Mouse (Mus musculus) right cerebral cortex, postnatal 36 days (tissue): ENCODE results near the gene Ldlrad3.

Experiments used
- DNase-seq, 2 experiments: peaks; one replicate each; pipeline ENCODE4 v3.0.0; 2022; ENCODE audit warnings: low spot score in 2 of 2, mixed read lengths in 1 of 2

Gene Ldlrad3

DNA sequence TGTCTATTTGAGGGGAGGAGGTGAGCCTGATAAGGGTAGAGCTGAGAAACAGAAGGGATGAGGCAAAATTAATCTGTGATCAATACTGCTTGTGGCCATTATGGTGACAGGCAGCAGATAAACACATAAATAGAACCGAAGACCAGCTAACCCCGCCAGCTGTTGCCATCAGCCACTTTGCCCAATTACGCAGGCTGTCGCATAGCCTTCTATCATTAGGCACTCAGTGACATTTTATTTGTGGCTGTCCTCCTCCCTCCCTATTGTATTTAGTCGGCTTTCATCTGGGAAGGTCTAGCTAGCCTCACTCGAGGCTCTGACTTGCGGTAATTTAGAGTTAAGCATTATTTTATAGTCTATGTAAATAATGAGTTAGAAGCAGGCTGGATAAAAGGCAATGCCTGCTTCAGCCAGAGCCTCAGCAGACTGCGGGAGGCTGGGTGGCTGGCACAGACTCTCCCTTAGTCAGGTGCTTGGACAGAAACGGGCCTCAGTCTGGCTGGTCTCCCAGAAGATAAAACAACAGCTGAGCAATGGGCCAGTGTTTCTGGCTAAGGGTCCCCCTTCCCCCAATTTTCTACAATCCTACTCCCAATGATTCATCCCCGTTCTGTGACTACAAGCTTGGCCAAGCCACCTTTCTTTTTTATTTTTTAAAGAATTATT is 147.8 kb downstream of the Ldlrad3 start:
- DNase-seq, result peak; percentile 69 to 81

- DNase-seq, result no peak
Observed at GRCm38 (mm10) chr2:102036665-102037511, 149.3 kb downstream of the Ldlrad3 start.

DNA sequence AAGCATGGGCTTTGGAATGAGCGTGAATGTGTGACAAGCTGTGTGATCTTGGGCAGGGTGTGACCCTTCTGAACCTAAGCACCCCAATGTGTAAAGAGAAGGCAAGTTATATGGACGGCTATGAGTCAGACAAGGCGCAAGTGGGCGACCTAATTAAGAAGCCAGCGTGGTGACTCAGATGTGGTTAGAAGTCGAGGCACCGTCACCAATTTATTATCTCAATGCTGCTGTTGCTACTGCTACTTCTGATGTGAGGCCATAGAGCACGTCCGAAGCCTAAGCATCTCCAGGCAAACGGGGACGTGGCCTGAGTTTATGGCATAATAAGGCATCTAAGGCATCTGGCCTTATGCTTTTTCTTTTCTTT is 151.7 kb downstream of the Ldlrad3 start:
- no peak for DNase-seq

DNA sequence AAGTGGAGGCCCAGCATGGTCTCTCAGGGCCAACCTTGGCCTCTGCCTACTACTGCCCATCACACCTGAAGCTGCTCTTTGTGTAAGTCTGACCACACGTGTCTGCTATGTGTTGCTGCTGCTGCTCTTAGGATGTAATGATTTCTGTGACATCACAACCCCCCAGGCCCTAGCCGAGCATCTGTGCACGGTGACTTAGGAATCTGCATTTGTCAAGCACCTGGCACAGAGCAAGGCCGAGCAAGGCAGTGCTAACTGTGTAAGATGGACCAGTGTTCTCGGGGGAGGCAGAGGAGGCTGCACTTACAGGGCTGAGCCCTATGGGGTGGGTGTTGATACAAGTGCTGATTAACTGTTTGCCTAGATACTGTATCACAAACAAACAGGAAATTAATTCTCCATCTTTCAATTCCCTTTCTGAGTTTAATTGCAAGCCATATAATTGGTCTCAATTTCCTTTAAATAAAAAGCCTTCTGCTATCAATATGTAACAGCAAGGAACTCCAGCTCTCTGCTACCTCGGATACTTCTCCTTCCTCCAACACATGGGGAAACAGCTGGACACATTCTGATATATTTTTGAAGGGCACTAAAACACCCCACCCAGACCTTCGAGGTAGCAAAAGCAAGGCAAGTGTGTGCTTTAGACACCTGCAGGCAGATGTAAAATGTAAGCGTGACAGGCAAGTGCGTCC is 152.2 kb downstream of the Ldlrad3 start:
- no peak for DNase-seq

- peak; percentile 72 to 73 for DNase-seq
Observed at GRCm38 (mm10) chr2:102032713-102033343, 153.4 kb downstream of the Ldlrad3 start.

- peak in 1 of 2 experiments; percentile 61 for DNase-seq
Observed at GRCm38 (mm10) chr2:102030652-102031051, 155.5 kb downstream of the Ldlrad3 start.

- no peak for DNase-seq
Observed at GRCm38 (mm10) chr2:102030152-102030551, 156.0 kb downstream of the Ldlrad3 start.

GRCm38 (mm10) chr2:102029682-102030081 is 156.5 kb downstream of the Ldlrad3 start:
- no peak for DNase-seq

DNA sequence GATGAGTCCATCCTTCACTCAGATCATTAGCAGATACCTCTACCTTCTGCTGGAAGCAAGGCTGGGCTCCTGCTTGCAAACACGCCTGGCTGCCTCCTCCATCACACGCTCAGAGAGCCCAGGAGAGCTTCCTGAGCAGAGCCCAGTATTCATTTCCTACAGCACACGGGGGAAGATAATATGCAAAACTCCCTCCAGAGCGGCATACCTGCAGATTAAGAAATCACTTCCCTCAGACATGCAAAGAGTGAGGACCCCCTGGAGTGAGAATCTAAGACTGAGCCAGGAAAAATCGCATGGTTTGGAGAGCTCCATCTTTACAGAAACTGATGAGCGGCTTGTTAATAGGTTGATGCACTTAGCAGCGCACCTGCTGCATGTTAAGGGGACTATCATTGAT is 158.9 kb downstream of the Ldlrad3 start:
- DNase-seq, result no peak

DNA sequence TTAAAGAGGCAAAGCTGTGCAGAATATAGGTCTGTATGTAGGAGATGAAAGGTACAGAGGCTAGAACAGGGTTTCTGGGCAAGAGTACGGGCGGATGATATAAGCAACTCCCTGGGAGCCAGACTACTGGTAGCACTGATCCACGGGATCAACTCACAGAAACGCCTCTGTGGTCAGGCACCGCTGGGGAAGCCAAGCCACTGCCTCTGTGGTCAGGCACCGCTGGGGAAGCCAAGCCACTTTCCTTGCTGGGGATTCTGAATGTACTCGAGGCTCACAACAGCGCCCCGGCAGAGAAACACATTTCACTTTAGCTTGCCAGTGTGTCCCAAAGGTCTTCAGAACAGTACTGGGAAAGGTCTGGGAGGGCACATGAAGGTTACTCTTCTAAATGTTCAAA is 160.0 kb downstream of the Ldlrad3 start:
- no peak for DNase-seq

- DNase-seq, result no peak
Observed at GRCm38 (mm10) chr2:102024483-102024882, 161.7 kb downstream of the Ldlrad3 start.

DNA sequence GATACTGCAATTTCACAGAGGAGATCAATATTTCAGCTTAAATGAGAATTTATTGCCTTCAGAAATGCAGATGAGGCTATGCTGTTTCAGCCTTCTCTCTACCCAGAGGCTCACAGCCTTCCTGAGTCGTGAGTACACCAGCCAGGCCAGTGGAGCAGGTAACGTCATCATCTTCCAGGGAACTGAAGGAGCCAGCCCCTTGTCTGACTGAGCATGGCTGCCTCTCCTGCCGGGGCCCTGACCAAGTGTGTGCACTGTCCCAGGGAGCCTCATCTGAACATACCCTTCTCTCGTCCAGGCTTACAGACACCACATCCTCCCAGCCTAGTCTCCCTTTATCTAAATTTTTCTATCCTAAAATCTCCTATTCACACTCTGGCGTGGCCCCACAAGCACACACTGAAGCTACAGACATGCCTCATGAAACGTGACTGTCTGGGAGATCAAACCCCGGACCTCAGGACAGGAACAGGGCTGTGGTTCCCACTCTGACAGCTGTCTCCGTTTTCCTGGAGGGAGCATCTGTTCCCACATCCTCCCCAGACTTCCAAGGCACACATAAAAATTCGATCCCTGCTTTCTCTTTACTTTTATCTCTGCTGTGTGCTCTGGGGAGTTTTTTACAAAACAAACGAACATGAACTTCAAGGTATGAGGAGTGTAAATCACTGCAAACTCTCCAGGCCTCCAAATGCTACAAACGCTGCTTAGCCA is 164.7 kb downstream of the Ldlrad3 start:
- no peak for DNase-seq

- DNase-seq, result no peak
Observed at GRCm38 (mm10) chr2:102020546-102020945, 165.6 kb downstream of the Ldlrad3 start.

DNA sequence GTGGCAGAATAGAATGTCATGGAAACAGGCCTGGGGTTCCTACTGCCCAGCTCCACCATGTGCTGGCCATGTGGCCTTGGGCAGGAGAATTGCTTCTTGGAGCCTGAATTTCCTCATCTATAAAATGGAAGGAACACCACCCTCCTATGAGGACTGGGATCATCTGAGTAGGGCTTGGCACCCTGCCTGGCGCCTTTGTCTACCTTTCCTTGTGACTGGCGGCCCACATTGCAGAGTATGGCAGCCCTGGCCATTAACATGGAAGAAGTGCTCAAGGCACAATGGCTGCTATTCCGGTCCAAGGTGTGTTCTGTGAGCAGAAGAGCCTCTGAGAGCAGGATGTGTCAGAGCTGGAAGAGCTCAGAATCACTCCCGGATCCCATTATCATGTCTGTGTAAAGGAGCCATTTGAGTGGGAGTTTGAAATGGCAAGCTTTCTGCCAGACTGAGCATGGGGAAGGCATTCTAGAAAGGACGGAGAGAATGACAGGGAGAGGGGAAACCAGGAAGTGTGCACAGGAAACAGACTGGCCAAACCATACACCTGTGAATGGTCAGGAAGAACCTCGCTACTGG is 171.6 kb downstream of the Ldlrad3 start:
- DNase-seq, result no peak

GRCm38 (mm10) chr2:102011311-102011975 is 174.7 kb downstream of the Ldlrad3 start:
- no peak for DNase-seq

GRCm38 (mm10) chr2:102009766-102010265 is 176.4 kb downstream of the Ldlrad3 start:
- DNase-seq, result no peak

DNA sequence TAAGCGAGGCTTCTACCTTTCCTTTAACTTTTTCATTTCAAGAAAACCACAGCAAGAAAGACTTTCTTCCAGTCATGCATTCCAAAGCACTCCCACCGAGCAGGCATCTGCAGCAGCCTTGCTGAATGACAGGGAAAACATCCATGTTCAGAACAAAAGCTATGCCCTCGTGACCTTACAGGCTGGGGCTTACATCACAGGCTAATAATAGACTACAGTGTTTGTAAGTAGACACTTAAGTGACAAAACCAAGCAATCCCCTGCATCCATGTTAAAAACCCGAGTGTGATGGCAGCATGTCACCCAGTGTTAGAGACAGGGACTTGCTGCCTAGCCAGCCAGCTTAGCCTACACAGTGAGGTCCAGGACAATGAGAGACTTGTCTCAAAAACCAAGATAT is 180.0 kb downstream of the Ldlrad3 start:
- DNase-seq, result no peak

DNA sequence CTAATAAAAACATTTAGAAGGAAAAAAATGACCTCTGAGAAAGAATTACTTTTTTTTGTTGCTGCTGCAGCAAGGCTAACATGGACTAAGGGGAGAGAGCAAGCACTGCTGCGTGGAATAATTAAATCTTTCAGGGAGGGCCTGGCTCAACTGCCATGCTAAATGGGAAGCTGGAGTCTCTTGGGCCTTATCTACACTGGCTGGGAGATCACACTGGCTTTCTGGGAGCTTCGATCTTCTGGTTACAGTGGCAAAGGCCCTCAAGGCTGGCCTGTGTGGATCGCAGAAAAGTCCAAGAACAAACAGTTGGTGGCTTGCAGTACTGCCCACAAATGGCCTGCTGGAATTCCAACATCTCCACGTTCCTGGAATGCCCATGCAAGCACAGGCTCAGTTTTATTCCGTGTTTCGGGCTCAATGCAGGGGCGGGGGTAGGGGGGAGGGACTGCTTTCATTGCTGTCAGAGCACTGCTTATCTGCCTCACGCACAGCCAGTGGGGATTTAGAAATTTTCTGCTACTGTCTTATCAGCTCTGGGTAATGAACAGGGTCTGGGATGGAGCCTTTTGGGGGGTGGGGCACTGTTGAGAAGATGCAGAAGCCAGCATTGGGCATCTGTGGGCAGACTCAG is 180.7 kb downstream of the Ldlrad3 start:
- no peak for DNase-seq

DNA sequence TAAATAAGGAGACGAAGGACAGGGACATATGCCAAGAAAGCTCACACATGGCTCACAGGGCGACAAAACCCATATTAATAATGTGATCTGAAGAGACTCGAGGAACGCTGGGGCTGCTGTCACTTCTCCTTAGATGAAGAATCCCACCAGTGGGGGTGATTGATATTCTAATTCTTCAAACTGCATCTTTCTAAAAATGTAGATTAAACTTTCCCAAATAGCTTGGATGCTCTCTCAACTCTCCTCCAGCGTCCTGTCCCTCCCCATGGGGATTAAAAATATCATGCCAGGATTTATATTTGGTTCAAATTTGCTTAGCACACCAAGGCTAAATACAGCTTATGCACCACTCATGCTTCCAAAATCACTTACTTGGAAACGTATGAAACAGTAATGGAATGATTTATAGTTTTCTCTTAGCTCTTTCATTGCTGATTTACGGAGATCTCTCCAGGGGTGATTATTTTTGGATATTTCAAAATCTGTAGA is 182.4 kb downstream of the Ldlrad3 start:
- DNase-seq, result no peak
